Mouse (Mus musculus): ENCODE measurements around the gene Csta1. TPM values are rescaled to one million over a fixed set of nuclear protein-coding genes. Genes with fewer than 3 reads are reported as not detected.
"Not testable (repeated sequence)": the region's sequence is repeated elsewhere in the genome, so short reads cannot be mapped to it uniquely, and the experiment has no call there.

The Csta1 gene
- not detected for total RNA-seq (2018; cell fraction: chromatin; rRNA removed)
- not detected for total RNA-seq (2018; cell fraction: cytosol; rRNA removed)
- total RNA-seq (2018; cell fraction: nucleus; rRNA removed): not detected
- not detected in 3 replicates for polyA plus RNA-seq (2018)

GRCm38 (mm10) chr16:36131141-36131540 is at the start of gene Csta1:
TSS of gene Csta1 (minus strand) at chr16:36131241.
- Histone ChIP-seq H3K4me3 (ENCODE audit: inconsistent target) (no peak within 1 kb of the TSS), H3K27ac (no peak within 1 kb of the TSS), H3K36me3 (ENCODE audit: inconsistent target) (no peaks in the 10 kb centered on the region), H3K79me2 (ENCODE audit: inconsistent target) (no peaks in the 10 kb centered on the region)
- 77% methylated on average over 1 of the region's 1 CpGs for WGBS (ENCODE audit: missing documents)

GRCm38 (mm10) chr16:36179910-36180309 is 48.9 kb upstream of the Csta1 start:
- Histone ChIP-seq H3K79me2 (ENCODE audit: inconsistent target) (no peaks in the 10 kb centered on the region), H3K27ac (no peak overlapping the region), H3K4me3 (ENCODE audit: inconsistent target) (no peak overlapping the region), H3K36me3 (ENCODE audit: inconsistent target) (no peaks in the 10 kb centered on the region)
- 73% methylated on average over 2 of the region's 2 CpGs for WGBS (ENCODE audit: missing documents)

- Histone ChIP-seq H3K4me3 (ENCODE audit: inconsistent target) (no peak overlapping the region), H3K27ac (no peak overlapping the region), H3K36me3 (ENCODE audit: inconsistent target) (no peaks in the 10 kb centered on the region), H3K79me2 (ENCODE audit: inconsistent target) (no peaks in the 10 kb centered on the region)
Observed at GRCm38 (mm10) chr16:36176108-36176507, 45.1 kb upstream of the Csta1 start.

GRCm38 (mm10) chr16:36167841-36168240 is 36.8 kb upstream of the Csta1 start:
- H3K4me3 ChIP-seq (ENCODE audit: inconsistent target); H3K27ac ChIP-seq; H3K36me3 ChIP-seq (ENCODE audit: inconsistent target); H3K79me2 ChIP-seq (ENCODE audit: inconsistent target): not testable (repeated sequence)
- 91% methylated on average over 7 of the region's 10 CpGs for WGBS (ENCODE audit: missing documents)

GRCm38 (mm10) chr16:36156402-36156975 is 25.4 kb upstream of the Csta1 start, which contains the start of gene Stfa2l1:
TSS of gene Stfa2l1 (plus strand) at chr16:36156811.
- Histone ChIP-seq H3K27ac (no peak within 1 kb of the TSS), H3K4me3 (ENCODE audit: inconsistent target) (no peak within 1 kb of the TSS), H3K79me2 (ENCODE audit: inconsistent target) (no peaks in the 10 kb centered on the region), H3K36me3 (ENCODE audit: inconsistent target) (no peaks in the 10 kb centered on the region)

GRCm38 (mm10) chr16:36138201-36138600 is 7.2 kb upstream of the Csta1 start:
- no peak overlapping the region for H3K4me3 ChIP-seq (ENCODE audit: inconsistent target)
- no peaks in the 10 kb centered on the region for H3K79me2 ChIP-seq (ENCODE audit: inconsistent target)
- 80% methylated on average over 2 of the region's 2 CpGs for WGBS (ENCODE audit: missing documents)

GRCm38 (mm10) chr16:36128092-36128491 is 2.9 kb downstream of the Csta1 start:
- 86% methylated on average over 7 of the region's 7 CpGs for WGBS (ENCODE audit: missing documents)
- H3K4me3 ChIP-seq (ENCODE audit: inconsistent target): no peak overlapping the region
- no peaks in the 10 kb centered on the region for H3K36me3 ChIP-seq (ENCODE audit: inconsistent target)
- H3K27ac ChIP-seq: no peak overlapping the region
- no peaks in the 10 kb centered on the region for H3K79me2 ChIP-seq (ENCODE audit: inconsistent target)

More at GRCm38 (mm10) chr16:36138201-36138600, 7.2 kb upstream of the Csta1 start:
- Histone ChIP-seq H3K36me3 (ENCODE audit: inconsistent target) (no peaks in the 10 kb centered on the region), H3K27ac (no peak overlapping the region)

- H3K79me2 ChIP-seq (ENCODE audit: inconsistent target); H3K27ac ChIP-seq; H3K36me3 ChIP-seq (ENCODE audit: inconsistent target); H3K4me3 ChIP-seq (ENCODE audit: inconsistent target): not testable (repeated sequence)
- 88% methylated on average over 6 of the region's 6 CpGs for WGBS (ENCODE audit: missing documents)
Observed at GRCm38 (mm10) chr16:36115751-36116150, 15.3 kb downstream of the Csta1 start.

GRCm38 (mm10) chr16:36111486-36111885 is 19.6 kb downstream of the Csta1 start:
- not testable (repeated sequence) for H3K79me2 ChIP-seq (ENCODE audit: inconsistent target); H3K27ac ChIP-seq; H3K4me3 ChIP-seq (ENCODE audit: inconsistent target); H3K36me3 ChIP-seq (ENCODE audit: inconsistent target)

- Histone ChIP-seq H3K36me3 (ENCODE audit: inconsistent target) (no peaks in the 10 kb centered on the region), H3K27ac (no peak overlapping the region), H3K79me2 (ENCODE audit: inconsistent target) (no peaks in the 10 kb centered on the region), H3K4me3 (ENCODE audit: inconsistent target) (no peak overlapping the region)
- WGBS (ENCODE audit: missing documents): 89% methylated on average over 1 of the region's 1 CpGs
Observed at GRCm38 (mm10) chr16:36102211-36102610, 28.8 kb downstream of the Csta1 start.

GRCm38 (mm10) chr16:36101526-36101925 is 29.5 kb downstream of the Csta1 start:
- no peaks in the 10 kb centered on the region for H3K79me2 ChIP-seq (ENCODE audit: inconsistent target)
- WGBS (ENCODE audit: missing documents): 91% methylated on average over 1 of the region's 1 CpGs
- H3K4me3 ChIP-seq (ENCODE audit: inconsistent target): no peak overlapping the region
- no peaks in the 10 kb centered on the region for H3K36me3 ChIP-seq (ENCODE audit: inconsistent target)
- H3K27ac ChIP-seq: no peak overlapping the region

- H3K79me2 ChIP-seq (ENCODE audit: inconsistent target); H3K36me3 ChIP-seq (ENCODE audit: inconsistent target); H3K4me3 ChIP-seq (ENCODE audit: inconsistent target); H3K27ac ChIP-seq: not testable (repeated sequence)
- 98% methylated on average over 8 of the region's 12 CpGs for WGBS (ENCODE audit: missing documents)
Observed at GRCm38 (mm10) chr16:36097813-36098499, 33.1 kb downstream of the Csta1 start.

GRCm38 (mm10) chr16:36094079-36094478 is 37.0 kb downstream of the Csta1 start:
- no peaks in the 10 kb centered on the region for H3K79me2 ChIP-seq (ENCODE audit: inconsistent target)
- 93% methylated on average over 3 of the region's 3 CpGs for WGBS (ENCODE audit: missing documents)
- no peak overlapping the region for H3K27ac ChIP-seq
- peaks cover 9% of the 10 kb centered on the region; the same call in 1 of the 2 replicates for H3K36me3 ChIP-seq (ENCODE audit: inconsistent target)
- H3K4me3 ChIP-seq (ENCODE audit: inconsistent target): no peak overlapping the region

- WGBS (ENCODE audit: missing documents): 96% methylated on average over 11 of the region's 11 CpGs
- Histone ChIP-seq H3K79me2 (ENCODE audit: inconsistent target) (no peaks in the 10 kb centered on the region), H3K27ac (no peak overlapping the region), H3K4me3 (ENCODE audit: inconsistent target) (no peak overlapping the region), H3K36me3 (ENCODE audit: inconsistent target) (peaks cover 17% of the 10 kb centered on the region; the same call in 1 of the 2 replicates)
Observed at GRCm38 (mm10) chr16:36090785-36091509, 40.1 kb downstream of the Csta1 start.
